Mouse (Mus musculus) liver, postnatal 0 days (tissue): ENCODE measurements around the gene Ctr9.

Experiments
- CTCF ChIP-seq: sonication (generic); IDR thresholded peaks from 2 replicates; pipeline ENCODE4 v1.5.1; 2016; ENCODE audit warnings: antibody characterized with exemption, low read depth
- EP300 ChIP-seq: IDR thresholded peaks from 2 replicates; pipeline ENCODE4 v1.6.1; 2016; ENCODE audit warnings: antibody characterized with exemption, low read depth, mild to moderate bottlenecking

DNA sequence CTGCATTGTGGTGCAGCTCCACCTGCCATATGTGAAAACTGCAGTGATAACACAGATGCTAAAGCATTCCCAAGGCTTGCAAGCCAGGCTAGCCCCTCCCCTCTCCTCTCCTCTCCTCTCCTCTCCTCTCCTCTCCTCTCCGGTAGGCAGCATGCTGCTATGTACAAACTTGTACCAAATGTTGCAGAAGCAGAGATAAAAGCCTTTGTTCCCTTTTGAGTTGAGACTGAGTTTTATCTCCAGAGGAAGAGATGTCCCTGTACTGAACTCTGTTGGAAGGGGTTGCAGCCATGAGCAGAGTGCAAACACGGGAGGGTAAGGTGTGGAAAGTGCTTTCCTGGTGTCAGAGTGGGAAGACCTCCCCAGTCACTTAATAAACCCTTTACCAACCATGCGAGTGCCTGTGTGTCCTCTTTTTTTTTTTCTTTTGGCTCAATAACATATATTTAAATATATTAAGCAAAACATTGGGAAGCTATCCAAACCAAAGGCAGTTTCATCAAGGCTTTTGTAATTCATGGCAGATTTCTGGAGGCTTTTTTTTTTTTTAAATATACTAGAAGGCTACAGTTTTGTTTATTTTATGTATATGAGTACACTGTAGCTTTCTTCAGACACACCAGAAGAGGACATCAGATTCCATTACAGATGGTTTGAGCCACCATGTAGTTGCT, 27.4 kb downstream of the Ctr9 start:
- no peak for TF ChIP-seq EP300
- no peak for TF ChIP-seq CTCF
